Mouse (Mus musculus) heart, postnatal 10 days (tissue): ENCODE data around the gene Cd300lg. TPM values are rescaled to one million over a fixed set of nuclear protein-coding genes. Genes with fewer than 3 reads are reported as not detected.

Experiments used
- DNase-seq, 2 experiments: peaks; one replicate each; pipeline ENCODE4 v3.0.0; 2021
- intact Hi-C: fragments of 180-260 bp; cut with DNase I; formaldehyde crosslinking; loops from one replicate; pipeline ENCODE4 v1.15.1; 2025
- total RNA-seq, 2 experiments: library from RNA; stranded (reverse); gene quantifications; 2 replicates each; pipeline ENCODE4 v1.2.3; 2021

Gene Cd300lg
- total RNA-seq, result 10 to 100 TPM; 64.4 to 75.9 TPM

DNA sequence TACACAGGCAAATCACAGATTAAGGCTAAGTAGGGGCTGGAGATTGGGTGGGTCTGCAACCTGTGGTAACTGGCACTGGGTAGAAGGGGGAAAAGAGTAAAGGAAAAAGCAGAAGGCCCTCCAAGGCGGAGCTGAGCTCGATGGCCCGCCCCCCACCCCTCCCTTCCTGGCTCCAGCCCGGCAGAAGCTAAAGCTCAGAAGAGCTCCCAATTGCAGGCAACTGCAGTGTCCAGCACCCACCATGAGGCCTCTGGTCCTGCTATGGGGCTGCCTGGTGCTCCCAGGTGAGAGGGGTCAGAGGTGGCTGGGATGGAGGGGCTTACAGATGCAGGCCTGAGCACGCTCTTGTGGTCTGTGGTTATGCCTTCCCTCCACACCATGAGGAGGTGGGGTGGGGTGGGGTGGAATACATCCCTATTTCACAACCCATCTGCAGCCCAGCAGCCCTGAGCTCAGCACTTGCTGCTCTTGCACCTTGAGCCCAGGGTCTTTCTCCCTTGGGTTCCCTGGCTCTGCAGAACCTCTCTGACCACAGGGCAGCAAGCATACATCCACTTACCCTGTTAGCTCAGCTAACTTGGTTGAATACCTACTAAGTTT, at the start of gene Cd300lg:
Gene Cd300lg, plus strand, starts transcription at position 160 of the 600 bp plus-strand sequence.
- intact Hi-C loops, result loop anchor here (5.0 kb wide), 1 partner anchor 124 kb away; no protein-coding TSS in a partner anchor
- no peak for DNase-seq

DNA sequence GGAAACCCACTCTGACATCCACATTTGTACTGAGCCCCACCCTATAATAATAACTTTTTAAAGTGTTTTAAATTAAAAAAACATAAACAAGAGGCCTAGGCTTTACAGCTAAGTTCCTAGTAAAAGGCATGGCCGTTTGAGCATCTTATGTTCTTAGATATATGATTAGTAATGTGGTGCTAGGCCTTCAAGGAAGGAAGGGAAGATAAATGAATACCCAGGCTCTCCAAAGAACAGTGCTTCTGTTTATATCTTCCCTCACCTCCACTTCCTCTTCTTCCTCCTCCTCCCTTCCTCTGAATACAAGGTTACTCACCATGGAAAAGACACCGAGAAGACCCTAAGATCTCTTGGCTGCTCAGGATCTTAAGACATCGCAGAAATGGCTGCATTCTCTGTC, 49.5 kb upstream of the Cd300lg start:
- intact Hi-C loops, result no loop called here
- no peak for DNase-seq

DNA sequence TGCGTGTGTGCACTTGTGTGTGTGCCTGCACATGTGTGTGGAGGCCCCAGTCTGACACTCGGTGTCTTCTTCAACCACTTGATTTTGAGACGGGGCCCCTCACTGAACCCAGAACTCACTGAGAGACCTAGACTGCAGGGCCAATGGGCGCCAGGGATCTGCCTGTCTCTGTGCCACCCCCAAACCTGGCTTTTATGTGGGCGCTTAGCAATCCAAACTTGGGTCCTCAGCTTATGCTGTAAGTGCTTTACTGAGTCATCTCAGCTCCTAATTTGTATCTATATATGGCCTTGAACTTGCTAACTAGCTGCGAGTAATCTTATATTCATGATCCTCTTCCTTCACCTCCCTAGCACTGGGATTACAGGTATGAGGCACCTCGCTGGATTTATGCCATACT, 48.9 kb upstream of the Cd300lg start:
- no peak for DNase-seq
- intact Hi-C loops, result no loop called here

DNA sequence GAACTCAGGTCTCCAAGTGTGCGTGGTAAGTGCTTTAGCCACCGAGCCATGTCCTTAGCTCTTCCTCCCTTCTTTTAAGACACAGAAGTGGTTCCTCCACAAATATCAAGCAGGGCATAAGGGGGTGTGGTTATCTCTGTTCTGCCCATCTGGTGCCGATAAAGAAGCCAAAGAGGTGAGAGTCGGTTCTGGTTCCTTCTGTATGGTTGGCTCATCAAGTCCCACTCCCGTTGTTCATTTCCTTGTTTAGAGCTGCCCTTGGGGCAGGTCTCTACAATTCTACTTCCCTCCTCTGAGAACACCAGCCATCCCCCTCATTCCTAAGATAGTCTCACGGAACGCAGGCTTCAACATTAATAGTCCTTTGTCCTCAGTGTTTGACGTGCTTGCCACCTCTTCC, 47.2 kb upstream of the Cd300lg start:
- peak in 1 of 2 experiments; percentile 20 for DNase-seq
- intact Hi-C loops, result no loop called here

DNA sequence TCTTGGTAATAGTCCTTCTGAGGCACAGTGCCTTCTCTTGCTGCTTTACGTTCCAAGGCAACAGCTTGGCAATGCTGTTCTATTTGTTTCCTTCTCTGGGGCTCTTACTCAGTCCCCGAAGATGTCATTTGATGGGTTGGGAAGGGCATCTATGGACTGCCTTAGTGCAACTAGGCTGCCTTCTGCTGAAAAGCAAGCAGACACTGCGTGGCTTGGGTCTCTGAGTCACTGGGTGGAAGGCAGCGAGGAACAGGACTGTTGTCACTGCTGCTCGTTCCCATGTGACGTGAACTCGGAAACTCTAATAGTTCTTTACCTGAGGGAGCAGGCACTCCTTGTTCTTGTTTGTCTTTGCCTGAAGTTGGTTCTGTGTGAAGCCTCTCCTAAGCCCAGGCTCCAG, 45.4 kb upstream of the Cd300lg start:
- DNase-seq, result no peak
- intact Hi-C loops, result no loop called here

DNA sequence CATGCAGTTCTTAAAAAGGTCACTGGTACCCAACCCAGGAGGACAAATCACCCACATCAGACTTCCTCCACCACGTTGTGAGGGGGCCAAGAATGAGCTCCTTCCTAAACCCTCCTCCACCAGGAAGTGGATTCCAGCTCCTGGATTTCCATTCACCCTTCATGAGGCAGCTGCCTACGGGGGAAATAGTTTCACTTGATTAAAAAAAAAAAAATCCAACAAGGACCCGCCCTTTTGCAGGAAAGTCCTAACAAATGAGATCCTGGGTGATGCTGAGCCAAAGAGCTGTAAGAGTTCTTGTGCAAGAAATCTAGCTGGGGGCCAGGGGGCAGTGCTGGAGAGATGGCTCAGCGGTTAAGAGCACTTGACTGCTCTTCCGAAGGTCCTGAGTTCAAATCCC, 43.1 kb upstream of the Cd300lg start:
- peak; percentile 53 to 65 for DNase-seq
- intact Hi-C loops, result no loop called here

DNA sequence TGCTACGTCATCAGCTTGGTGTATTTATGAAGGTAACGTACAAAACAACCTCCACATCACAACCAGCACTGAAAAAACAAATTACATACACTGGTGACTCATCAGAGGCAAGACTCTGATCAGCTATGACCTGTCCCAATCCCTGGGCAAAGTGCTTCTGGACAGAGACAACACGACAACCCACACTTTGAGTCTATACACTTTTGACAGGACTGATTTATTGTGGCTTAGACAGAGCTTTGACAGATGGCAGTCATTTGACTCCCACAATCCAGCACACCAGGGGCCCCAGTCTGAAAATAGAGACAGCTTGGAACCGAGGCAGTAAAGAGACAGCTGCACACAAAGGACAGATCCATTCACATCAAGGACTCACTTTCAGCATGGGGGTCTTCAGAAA, 41.8 kb upstream of the Cd300lg start:
- DNase-seq, result no peak
- intact Hi-C loops, result no loop called here

DNA sequence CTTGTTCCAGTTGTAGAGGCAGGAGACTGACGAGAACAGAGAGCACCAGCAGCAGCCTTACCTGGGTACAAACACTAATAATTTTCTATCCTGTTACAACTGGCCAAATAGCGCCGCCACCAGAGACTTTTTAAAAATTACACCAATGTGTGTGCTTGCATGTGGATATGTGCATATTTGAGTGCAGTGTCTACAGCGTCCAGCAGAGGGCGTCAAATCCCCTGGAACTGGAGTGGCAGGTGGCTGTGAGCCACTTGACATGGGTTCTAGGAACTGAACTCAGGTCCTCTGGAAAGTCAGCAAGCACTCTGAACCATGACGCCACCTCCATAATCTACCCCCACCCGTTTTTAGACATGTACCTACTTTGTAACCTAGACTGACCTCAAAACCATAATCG, 37.1 kb upstream of the Cd300lg start:
- intact Hi-C loops, result no loop called here
- no peak for DNase-seq

DNA sequence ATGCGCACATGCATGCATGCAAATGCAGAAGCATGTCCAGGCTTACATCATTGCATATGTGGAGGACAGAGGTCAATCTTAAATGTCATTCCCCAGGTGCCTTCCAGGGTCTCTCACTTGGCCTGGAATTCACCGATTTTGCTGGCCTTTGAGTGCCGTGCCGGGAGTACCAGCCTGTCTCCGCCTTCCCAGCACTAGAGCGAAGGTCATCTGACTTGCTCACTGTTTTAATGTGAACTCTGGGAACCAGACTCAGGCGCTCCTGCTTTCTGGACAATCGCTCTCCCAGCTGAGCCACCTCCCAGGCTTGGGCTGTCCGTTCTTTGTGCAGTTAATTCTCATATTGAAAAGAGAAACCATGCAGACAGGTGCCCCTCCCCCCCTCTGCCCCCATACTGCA, 35.0 kb upstream of the Cd300lg start:
- intact Hi-C loops, result no loop called here

DNA sequence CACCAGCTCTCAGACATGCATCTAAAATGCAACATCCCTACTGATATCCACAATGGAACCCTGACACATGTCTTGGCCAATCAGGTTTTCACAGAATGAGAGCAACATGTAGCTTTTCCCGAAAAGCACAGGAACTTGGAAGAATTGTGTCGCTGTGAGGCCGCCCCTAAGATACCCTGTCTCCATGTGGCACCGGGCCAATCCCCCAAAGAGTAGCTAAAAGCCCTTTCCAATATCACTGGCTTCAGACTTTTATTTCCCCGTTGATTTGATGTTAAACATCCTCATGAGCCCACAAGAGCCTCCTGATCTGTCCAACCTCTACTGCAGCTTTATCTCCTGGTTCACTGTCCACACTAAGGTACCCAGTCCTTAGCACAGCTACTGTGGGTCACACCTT, 34.6 kb upstream of the Cd300lg start:
- intact Hi-C loops, result no loop called here
- DNase-seq, result no peak

More for the DNA sequence above, 35.0 kb upstream of the Cd300lg start:
- no peak for DNase-seq

DNA sequence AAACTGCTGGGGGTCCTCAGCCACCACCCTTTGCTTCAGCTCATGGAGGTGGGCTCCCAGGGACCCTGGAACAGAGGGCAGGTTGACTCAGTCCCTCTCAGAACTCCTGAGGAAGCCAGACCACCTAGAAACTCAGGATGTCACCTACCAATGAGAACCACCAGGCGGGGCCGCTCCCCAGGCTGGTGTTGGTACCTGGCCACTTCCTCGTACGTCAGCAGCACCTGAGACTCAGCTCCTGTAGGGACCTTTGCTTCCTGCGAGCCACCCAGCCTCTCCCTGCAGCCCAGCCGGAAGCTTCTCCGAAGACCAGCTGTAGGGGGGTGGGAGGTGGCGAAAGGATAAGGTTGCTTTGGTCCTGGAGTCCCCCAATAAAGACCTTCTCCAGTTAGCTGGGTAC, 32.9 kb upstream of the Cd300lg start:
- no peak for DNase-seq
- intact Hi-C loops, result no loop called here

DNA sequence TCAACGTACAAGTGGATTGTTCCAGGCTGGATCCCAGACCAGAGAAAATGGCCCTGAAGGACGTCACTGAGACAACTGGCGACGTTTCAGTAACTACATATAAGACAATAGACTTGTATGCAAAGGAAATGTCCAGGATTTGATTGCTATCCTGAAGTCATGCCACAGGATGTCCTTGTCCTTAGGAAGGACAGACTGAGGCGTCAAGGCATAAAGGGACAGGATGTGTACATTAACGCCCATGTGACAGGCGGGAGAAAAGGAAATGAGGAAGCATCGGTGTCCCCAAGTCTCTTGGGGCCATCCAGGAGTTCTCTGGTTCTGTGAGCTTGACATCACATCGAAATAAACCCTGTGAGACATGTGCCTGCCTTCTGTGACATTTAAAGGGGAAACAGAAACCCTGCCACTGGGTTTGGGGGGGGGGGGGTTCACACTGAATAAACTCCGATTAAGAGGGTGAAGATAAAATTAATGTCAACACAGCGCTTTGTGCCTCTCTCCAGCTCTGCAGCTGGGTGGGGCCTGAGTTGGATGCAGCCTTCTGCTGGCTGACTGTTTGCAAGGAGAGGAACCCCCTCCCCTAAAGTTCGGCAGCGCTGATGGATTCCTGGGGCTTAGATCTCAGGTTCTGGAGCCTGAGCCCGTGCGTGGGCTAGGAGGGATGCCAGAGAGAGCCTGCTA, 32.2 kb upstream of the Cd300lg start:
- intact Hi-C loops, result no loop called here
- no peak for DNase-seq

DNA sequence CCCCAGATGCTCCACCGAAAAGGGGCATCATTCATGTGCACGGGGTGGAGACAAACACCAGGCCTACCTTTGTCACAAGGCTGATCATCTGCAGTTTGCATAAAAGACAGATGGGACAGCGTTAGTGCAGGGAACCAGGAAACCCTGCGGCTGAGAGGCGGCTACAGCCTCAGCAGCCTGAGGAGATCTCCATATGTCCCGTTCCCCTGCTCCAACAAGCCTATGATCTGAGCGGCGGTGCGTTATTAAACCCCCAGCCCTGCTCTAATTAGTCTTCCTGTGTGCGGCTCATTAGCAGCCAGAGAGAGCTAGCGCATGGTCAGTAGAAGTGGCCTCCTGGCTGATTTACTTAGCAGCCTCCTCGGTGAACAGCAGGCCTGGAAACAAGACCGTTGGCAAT, 31.2 kb upstream of the Cd300lg start:
- intact Hi-C loops, result no loop called here

DNA sequence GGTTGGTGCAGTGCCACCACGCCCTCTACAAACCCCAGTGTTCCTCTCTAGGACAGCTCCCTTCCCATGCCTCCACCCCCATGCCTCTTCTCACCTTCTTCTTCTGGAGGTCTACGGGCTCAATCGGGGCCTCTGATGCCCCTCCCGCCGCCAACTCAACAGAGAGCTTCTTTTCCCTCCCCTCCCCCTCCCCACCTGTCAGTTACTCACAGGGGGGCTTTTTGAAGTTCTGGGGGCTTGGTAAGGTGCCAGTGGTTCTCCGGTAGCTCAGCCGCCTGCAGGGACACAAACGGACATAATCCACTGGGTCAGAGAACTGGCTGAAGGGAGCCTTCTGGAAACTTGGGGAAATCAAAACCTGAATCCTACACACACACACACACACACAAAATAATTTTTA, 29.8 kb upstream of the Cd300lg start:
- DNase-seq, result no peak
- intact Hi-C loops, result no loop called here

More for the DNA sequence above, 31.2 kb upstream of the Cd300lg start:
- no peak for DNase-seq

DNA sequence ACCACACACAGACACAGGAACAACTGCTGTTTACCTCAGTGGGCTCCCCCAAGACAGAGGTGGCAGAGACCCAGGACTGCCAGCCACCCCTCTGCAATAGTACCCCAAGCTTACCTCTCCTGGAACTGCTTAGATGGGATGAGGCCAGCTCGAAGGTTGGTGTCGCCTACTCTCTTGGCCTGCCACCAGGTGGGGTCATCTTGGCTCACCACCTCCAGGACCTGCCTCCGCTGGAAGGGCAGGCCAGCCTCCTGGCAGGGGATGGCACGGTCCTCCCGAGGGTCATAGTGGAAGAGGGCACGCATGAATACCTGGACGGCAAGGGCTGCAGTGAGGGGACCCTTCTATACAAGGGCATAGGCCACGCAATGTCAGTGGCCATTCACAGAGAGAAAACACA, 28.1 kb upstream of the Cd300lg start:
- intact Hi-C loops, result no loop called here

DNA sequence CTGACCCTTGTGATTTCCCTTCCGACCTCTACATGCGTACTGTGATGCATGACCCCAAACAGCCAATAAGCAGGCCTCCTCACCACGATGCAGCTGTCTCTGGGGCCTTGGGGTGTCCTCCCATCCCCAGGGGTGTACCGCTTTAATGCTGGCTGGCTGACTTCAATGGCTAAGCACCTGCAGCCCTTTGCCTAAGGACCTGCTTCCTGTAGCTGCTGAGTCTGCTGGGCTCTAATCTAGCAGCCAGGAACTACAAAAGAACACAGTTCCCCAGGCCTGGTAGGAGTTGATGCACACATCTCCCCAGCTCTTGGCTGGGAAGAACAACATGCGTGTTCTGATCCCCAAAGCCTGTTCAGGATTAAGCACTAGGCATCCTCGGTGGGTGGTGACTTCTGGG, 25.8 kb upstream of the Cd300lg start:
- DNase-seq, result no peak
- intact Hi-C loops, result no loop called here

More for the DNA sequence above, 28.1 kb upstream of the Cd300lg start:
- DNase-seq, result no peak

DNA sequence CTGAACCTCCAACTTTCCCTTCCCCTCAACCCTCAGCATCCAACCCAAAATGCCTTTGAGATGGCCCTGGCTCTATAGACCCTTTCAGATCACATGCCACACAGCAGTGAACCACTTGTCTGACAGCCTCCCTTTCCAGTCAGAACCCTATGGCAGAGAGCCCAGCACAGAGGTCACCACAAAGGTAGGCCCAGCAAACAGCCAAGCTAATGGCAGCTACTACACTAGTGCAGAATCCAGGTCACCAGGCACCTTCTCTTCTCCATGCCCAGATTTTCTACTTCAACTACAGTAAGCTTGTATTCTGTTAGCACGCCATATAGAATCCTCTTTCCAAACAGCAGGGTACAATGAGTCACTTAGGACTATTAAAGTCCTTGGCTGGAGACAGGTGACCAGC, 25.2 kb upstream of the Cd300lg start:
- DNase-seq, result peak; percentile 69 to 75

DNA sequence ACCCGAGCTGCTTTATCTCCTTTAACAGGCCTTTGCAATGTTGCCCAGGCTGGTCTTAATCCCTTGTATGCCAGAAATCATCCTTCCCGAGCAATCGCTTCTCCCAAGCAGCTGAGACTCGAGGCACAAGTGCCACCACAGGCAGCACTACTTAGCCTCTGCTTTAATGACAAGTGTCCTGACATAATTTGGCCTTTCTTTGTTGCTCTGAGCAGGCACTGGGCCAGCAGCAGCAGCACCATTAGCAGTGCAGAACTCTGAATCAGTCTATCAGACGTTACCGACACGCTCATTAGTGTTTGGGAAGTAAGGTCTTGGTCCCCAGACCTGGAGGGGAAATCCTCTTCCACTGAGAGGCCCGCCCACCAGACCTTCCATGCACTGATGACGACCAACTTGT, 21.6 kb upstream of the Cd300lg start:
- DNase-seq, result no peak
- intact Hi-C loops, result no loop called here

More for the DNA sequence above, 25.2 kb upstream of the Cd300lg start:
- intact Hi-C loops, result no loop called here

DNA sequence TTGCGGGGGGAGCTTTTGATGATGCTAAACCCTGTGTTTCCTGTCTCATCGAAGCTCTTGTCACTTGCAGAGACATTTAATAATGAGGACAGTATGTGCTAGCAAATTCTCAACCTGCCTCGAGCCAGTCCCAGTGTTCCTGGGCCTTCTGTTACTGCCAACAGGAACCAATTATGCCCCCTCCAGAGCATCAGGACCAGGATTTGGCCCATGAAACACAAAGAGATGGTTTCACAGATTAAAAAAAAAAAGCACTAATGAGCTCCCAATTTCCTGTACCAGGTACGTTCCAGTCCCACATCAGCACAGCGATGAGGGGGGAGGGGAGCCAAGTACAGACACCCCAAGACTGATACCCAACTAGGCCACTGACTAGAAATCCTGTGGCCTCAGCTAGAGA, 20.1 kb upstream of the Cd300lg start:
- intact Hi-C loops, result no loop called here
- no peak for DNase-seq

DNA sequence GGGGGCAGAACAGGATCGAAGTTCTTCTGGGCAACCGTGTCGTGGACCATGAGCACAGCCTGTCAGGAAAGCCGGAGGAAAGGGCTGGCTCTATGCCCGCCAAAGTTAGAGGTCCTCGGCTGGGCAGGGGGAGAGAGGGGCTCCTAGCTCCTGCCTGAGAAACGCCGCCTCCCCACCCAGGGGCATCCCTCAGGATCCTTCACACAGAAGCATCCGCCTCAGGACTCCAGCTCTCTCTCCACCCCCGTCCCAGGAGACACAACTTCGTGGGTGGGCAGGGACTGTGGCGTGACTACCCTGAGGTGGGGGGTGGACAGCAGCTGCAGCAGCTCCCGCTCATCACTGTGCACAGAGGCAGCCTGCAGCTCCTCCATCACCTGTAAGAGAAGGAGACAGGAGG, 17.9 kb upstream of the Cd300lg start:
- intact Hi-C loops, result no loop called here

DNA sequence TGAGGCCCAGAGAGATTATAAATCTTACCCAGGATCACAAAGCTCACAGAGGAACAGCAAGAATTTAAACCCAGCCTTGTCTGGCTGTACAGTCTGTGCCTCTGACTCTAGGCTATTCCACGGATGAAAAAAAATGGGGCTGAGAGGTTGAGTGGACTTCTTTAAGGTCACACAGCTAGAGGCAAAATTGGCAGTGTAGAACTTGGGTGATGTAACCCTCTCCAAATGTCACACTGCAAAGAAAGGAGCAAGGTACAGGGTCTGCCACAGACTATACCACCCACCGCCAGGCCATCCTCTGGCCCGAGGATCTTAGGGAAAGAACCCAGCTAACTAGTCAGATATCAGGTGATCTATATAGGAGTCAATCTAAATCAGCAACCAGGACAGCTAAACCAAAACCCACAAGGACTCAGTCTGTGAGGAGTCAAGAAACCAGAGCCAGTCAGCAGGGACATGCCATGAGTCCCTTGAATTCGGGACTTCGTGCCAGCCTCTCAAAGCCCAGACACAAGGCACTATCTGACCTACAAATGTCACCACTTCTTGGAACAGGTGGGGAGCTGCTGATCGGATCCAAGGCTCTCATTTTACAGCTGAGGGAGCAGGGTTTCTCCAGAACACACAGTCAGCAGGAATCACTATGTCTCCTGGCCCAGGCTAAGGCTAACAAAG, 17.1 kb upstream of the Cd300lg start:
- intact Hi-C loops, result no loop called here
- no peak for DNase-seq

More for the DNA sequence above, 17.9 kb upstream of the Cd300lg start:
- DNase-seq, result no peak

DNA sequence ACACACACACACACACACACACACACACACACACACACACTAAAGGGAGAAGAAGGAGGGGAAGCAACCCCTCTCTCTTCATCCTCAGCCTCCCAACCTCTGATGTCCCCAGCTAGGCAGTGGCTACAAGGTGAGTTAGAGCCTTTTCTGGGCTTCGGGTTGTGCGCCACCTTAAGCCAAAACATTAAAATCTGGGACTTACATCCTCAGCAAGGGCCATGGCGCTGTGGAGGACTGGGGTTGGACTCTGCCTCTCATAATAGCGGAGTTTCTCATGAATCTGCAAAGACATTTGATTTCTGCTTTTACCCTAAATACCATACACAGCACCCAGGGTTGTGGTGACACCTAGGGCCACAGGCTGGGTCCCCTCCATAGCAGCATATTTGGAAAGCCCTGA, 16.4 kb upstream of the Cd300lg start:
- intact Hi-C loops, result no loop called here
- DNase-seq, result no peak
